Mouse (Mus musculus) left cerebral cortex, postnatal 10 days (tissue): ENCODE measurements around the gene Tmed8. TPM values are rescaled to one million over a fixed set of nuclear protein-coding genes. Genes with fewer than 3 reads are reported as not detected.

Experiments
- DNase-seq, 2 experiments: peaks; one replicate each; pipeline ENCODE4 v3.0.0; 2021 to 2022; ENCODE audit warnings: low spot score in 2 of 2, mixed read lengths in 1 of 2; ENCODE audit errors: extremely low spot score in 1 of 2
- intact Hi-C: fragments of 180-260 bp; cut with DNase I; formaldehyde crosslinking; loops from one replicate; pipeline ENCODE4 v1.15.1; 2025
- total RNA-seq, 2 experiments: library from RNA; stranded (reverse); gene quantifications; 2 replicates each; pipeline ENCODE4 v1.2.3; 2021

The Tmed8 gene
- total RNA-seq, 2 experiments from 2014 or later = 27.5 to 29.9 TPM

DNA sequence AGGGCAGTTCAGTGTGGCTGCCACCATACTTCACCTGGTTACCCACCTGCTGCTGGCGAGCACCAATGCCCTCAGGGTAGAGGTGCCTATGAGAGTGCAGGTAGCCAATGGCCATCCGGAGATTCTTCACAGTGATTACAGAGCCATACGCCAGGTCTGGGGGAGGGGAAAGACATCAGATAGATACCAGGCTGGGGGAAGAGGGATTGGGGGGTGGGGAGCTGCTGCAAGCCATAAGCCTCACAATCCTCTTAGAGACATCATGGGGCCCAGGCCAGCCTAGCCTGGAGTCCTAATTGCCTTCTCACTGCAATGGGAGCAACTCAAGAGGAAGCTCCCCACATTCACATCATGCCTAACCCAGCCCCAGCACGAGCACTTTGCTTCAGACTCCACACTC is 73.0 kb downstream of the Tmed8 start:
- intact Hi-C loops = no loop called here
- DNase-seq = no peak

DNA sequence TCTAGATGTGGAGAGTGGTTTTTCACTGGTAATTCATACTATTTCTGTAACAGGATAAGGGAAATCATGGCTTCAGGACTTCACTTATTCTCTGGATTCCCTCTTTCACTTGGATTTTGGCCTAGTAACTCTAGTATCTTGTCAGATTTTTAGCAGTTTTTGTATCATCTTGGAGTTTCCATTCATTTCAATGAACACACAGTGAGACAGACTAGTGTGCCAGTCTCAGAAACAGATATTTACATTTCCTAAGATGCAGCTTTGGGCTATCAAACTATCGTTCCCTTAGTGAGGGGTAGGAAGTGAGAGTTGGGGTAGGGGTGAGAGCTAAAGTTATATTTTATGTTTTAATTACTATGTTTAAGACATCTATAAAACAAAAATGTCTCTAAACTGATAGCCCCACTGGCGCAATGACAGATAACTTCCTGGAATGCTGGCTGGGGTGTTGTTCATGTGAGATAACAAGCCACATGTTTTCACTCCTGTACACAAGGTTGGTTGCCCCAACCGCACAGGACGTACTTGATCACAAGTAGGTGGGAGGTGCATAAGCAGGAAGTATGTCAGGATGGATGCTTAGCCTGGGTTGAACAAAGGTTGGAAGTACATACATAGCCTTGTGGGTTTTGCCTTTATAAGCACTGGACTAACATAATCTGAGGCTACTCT is 78.2 kb downstream of the Tmed8 start:
- no peak for DNase-seq
- intact Hi-C loops = no loop called here

Other genes with a start within 250 kb of the Tmed8 start
- 10 to 100 TPM; 45.0 to 47.8 TPM for gene Zdhhc22, start 210.0 kb downstream of the Tmed8 start, total RNA-seq
- 10 to 100 TPM; 41.9 to 46.4 TPM for gene Tmem63c, start 179.1 kb downstream of the Tmed8 start, total RNA-seq
- 1 to 10 TPM; 9.3 to 10.0 TPM for gene Ngb, start 97.9 kb downstream of the Tmed8 start, total RNA-seq
- 10 to 100 TPM; 57.8 to 62.2 TPM for gene Gstz1, start 53.3 kb downstream of the Tmed8 start, total RNA-seq
- gene Pomt2, start 52.5 kb downstream of the Tmed8 start, total RNA-seq = 10 to 100 TPM; 21.0 to 22.8 TPM
- gene Samd15, start 731 bp downstream of the Tmed8 start, total RNA-seq = 1 to 10 TPM; 2.6 to 3.1 TPM
- gene Noxred1, start 38.3 kb upstream of the Tmed8 start, total RNA-seq = under 1 TPM; 0.71 to 0.81 TPM
- gene Vipas39, start 65.8 kb upstream of the Tmed8 start, total RNA-seq = 10 to 100 TPM; 60.9 to 61.7 TPM
- gene Ahsa1, start 66.0 kb upstream of the Tmed8 start, total RNA-seq = 100 to 1,000 TPM; 157 to 158 TPM
- gene Ism2, start 99.3 kb upstream of the Tmed8 start, total RNA-seq = 1 to 10 TPM in 1 of 2 experiments, under 1 TPM in 1; 0.84 to 1.1 TPM
- 10 to 100 TPM; 61.4 to 64.8 TPM for gene Sptlc2, start 187.9 kb upstream of the Tmed8 start, total RNA-seq
- 10 to 100 TPM; 89.7 to 95.3 TPM for gene Slirp, start 243.4 kb upstream of the Tmed8 start, total RNA-seq
- gene Alkbh1, start 243.6 kb upstream of the Tmed8 start, total RNA-seq = 10 to 100 TPM; 19.3 to 19.6 TPM